Mouse (Mus musculus) lung, postnatal 0 days (tissue): ENCODE data around the gene Tulp2. TPM values are rescaled to one million over a fixed set of nuclear protein-coding genes. Genes with fewer than 3 reads are reported as not detected.

ENCODE experiments used
- ATAC-seq: fragments of 200-750 bp; cut with Nextera tagmentation; 2 replicates; pipeline ENCODE4 v1.8.0; 2017; ENCODE audit warnings: moderate library complexity
- DNase-seq: peaks from one replicate; pipeline ENCODE4 v3.0.0-alpha.2; 2016; ENCODE audit warnings: low spot score
- H3K27ac ChIP-seq: fragments of 300-500 bp; sonication (generic); 2 replicates; pipeline ENCODE4 v1.5.1; 2014; ENCODE audit warnings: antibody characterized with exemption, mild to moderate bottlenecking, low read length, mixed read lengths
- H3K27me3 ChIP-seq: fragments of 300-500 bp; sonication (generic); replicated peaks from 2 replicates; pipeline ENCODE4 v1.6.1; 2014; ENCODE audit warnings: low read length, mixed read lengths; ENCODE audit not compliant: insufficient read depth
- H3K36me3 ChIP-seq: fragments of 300-500 bp; sonication (generic); 2 replicates; pipeline ENCODE4 v1.6.1; 2014; ENCODE audit warnings: low read length, mixed read lengths; ENCODE audit not compliant: insufficient read depth
- H3K4me1 ChIP-seq: fragments of 300-500 bp; sonication (generic); 2 replicates; pipeline ENCODE4 v1.6.1; 2014; ENCODE audit warnings: antibody characterized with exemption, low read depth, low read length, mixed read lengths; ENCODE audit not compliant: insufficient read depth
- H3K4me2 ChIP-seq: fragments of 300-500 bp; sonication (generic); replicated peaks from 2 replicates; pipeline ENCODE4 v1.6.1; 2014; ENCODE audit warnings: low read depth, mild to moderate bottlenecking, low read length, moderate library complexity, mixed read lengths
- H3K4me3 ChIP-seq: fragments of 300-500 bp; sonication (generic); 2 replicates; pipeline ENCODE4 v1.5.1; 2014; ENCODE audit warnings: low read depth, low read length
- H3K9ac ChIP-seq: fragments of 300-500 bp; sonication (generic); replicated peaks from 2 replicates; pipeline ENCODE4 v1.6.1; 2014; ENCODE audit warnings: low read depth, mild to moderate bottlenecking
- H3K9me3 ChIP-seq: fragments of 300-500 bp; sonication (generic); 2 replicates; pipeline ENCODE4 v1.6.1; 2016; ENCODE audit warnings: low read length, mixed read lengths
- CTCF ChIP-seq: IDR thresholded peaks from 2 replicates; pipeline ENCODE4 v1.5.1; 2016; ENCODE audit warnings: antibody characterized with exemption, mild to moderate bottlenecking
- EP300 ChIP-seq: IDR thresholded peaks from 2 replicates; pipeline ENCODE4 v1.6.1; 2016; ENCODE audit warnings: antibody characterized with exemption, mild to moderate bottlenecking, control low read depth
- WGBS: fragments of 180-500 bp; shearing (Covaris S2); extraction: QIAGEN DNeasy Blood & Tissue Kit; methylation state at CpG from one replicate; pipeline ENCODE4 v1.1.7; 2014; 5-methylcytosine and 5-hydroxymethylcytosine counted together
- polyA plus RNA-seq: library from polyadenylated mRNA; unstranded; fragments of >200 nt; fragmentation: Nextera tagmentation; extraction: Ambion mirVana; gene quantifications from 2 replicates; pipeline ENCODE4 v1.2.1, GENCODE M21; 2015

Gene Tulp2
- polyA plus RNA-seq, 1 experiment from 2014 or later: 0.25 TPM

GRCm38 (mm10) chr7:45560843-45561623, 79.4 kb downstream of the Tulp2 start:
- Histone ChIP-seq H3K4me3 (no peak overlapping the region), H3K9me3 (no peaks in the 10 kb centered on the region), H3K9ac (no peak overlapping the region), H3K27ac (no peak overlapping the region), H3K4me1 (no peaks in the 10 kb centered on the region), H3K4me2 (peak overlapping the region; percentile 15), H3K36me3 (no peaks in the 10 kb centered on the region), H3K27me3 (no peaks in the 10 kb centered on the region)
- peak; percentile 86 for DNase-seq
- peak; percentile 96 for TF ChIP-seq CTCF
- TF ChIP-seq EP300: no peak
- ATAC-seq: peak; percentile 66
- 20% methylated on average over 17 of the region's 17 CpGs for WGBS

- DNase-seq: peak; percentile 66
- peak overlapping the region; percentile 15 for H3K4me2 ChIP-seq
- no peaks in the 10 kb centered on the region for H3K9me3 ChIP-seq
- H3K36me3 ChIP-seq: no peaks in the 10 kb centered on the region
- 28% methylated on average over 12 of the region's 12 CpGs for WGBS
- ATAC-seq: peak; percentile 46
- TF ChIP-seq CTCF (no peak), EP300 (no peak)
- H3K4me3 ChIP-seq: no peak overlapping the region
- 0 out of 2 replicates have a peak overlapping the region, but pooled peaks have one; percentile 26 for H3K27ac ChIP-seq
- H3K27me3 ChIP-seq: no peaks in the 10 kb centered on the region
- no peaks in the 10 kb centered on the region for H3K4me1 ChIP-seq
- no peak overlapping the region for H3K9ac ChIP-seq
Observed at GRCm38 (mm10) chr7:45561624-45562520, 80.2 kb downstream of the Tulp2 start.

GRCm38 (mm10) chr7:45564811-45565210, 83.1 kb downstream of the Tulp2 start:
- no peak for ATAC-seq
- H3K9me3 ChIP-seq: no peaks in the 10 kb centered on the region
- no peak for TF ChIP-seq CTCF
- TF ChIP-seq EP300: no peak
- 0 out of 2 replicates have a peak, but pooled peaks cover 4% of the 10 kb centered on the region for H3K4me1 ChIP-seq
- H3K4me3 ChIP-seq: no peak overlapping the region
- no peak overlapping the region for H3K4me2 ChIP-seq
- no peak overlapping the region for H3K9ac ChIP-seq
- no peaks in the 10 kb centered on the region for H3K27me3 ChIP-seq
- H3K27ac ChIP-seq: no peak overlapping the region
- 52% methylated on average over 2 of the region's 2 CpGs for WGBS
- DNase-seq: no peak
- no peaks in the 10 kb centered on the region for H3K36me3 ChIP-seq

GRCm38 (mm10) chr7:45565446-45565845, 83.8 kb downstream of the Tulp2 start:
- Histone ChIP-seq H3K27me3 (no peaks in the 10 kb centered on the region), H3K4me1 (0 out of 2 replicates have a peak, but pooled peaks cover 4% of the 10 kb centered on the region), H3K27ac (no peak overlapping the region), H3K4me3 (no peak overlapping the region), H3K9me3 (no peaks in the 10 kb centered on the region), H3K36me3 (no peaks in the 10 kb centered on the region), H3K9ac (no peak overlapping the region), H3K4me2 (no peak overlapping the region)
- ATAC-seq (no peak), DNase-seq (no peak)
- TF ChIP-seq EP300 (no peak), CTCF (no peak)
- WGBS: 89% methylated on average over 9 of the region's 9 CpGs

- DNase-seq (no peak), ATAC-seq (no peak)
- Histone ChIP-seq H3K4me1 (peaks cover 14% of the 10 kb centered on the region), H3K4me2 (peak overlapping the region; percentile 62), H3K27me3 (no peaks in the 10 kb centered on the region), H3K4me3 (no peak overlapping the region), H3K9me3 (no peaks in the 10 kb centered on the region), H3K9ac (0 out of 2 replicates have a peak overlapping the region, but pooled peaks have one; percentile 32), H3K36me3 (no peaks in the 10 kb centered on the region), H3K27ac (peak overlapping the region; percentile 94)
- TF ChIP-seq CTCF (no peak), EP300 (no peak)
- 67% methylated on average over 8 of the region's 8 CpGs for WGBS
Observed at GRCm38 (mm10) chr7:45567112-45567779, 85.6 kb downstream of the Tulp2 start.
